Mouse (Mus musculus): ENCODE data around the gene Tlr3. TPM values are rescaled to one million over a fixed set of nuclear protein-coding genes. Genes with fewer than 3 reads are reported as not detected.

The Tlr3 gene
- polyA plus RNA-seq, 1 experiment from 2014 or later = 1.0 TPM

GRCm38 (mm10) chr8:45381963-45382347 lies 28.9 kb downstream of the Tlr3 start, which contains the start of gene Fam149a:
Gene Fam149a (minus strand): TSS chr8:45382291.
- H3K27me3 ChIP-seq = peaks cover 11% of the 10 kb centered on the region

GRCm38 (mm10) chr8:45381075-45381962 lies 29.6 kb downstream of the Tlr3 start:
- H3K4me1 ChIP-seq (replicated peaks) = peaks cover 18% of the 10 kb centered on the region
- H3K36me3 ChIP-seq = no peaks in the 10 kb centered on the region
- H3K27me3 ChIP-seq = peaks cover 11% of the 10 kb centered on the region
- peak overlapping the region; percentile 57 for H3K9ac ChIP-seq (replicated peaks)
- H3K9me3 ChIP-seq = no peaks in the 10 kb centered on the region
- peak overlapping the region; percentile 80 for H3K4me2 ChIP-seq (replicated peaks)
- H3K4me3 ChIP-seq (replicated peaks) = peak overlapping the region; percentile 42
- H3K27ac ChIP-seq = no peak overlapping the region
- peak; percentile 82 for ATAC-seq
- WGBS = 2% methylated on average over 38 of the region's 38 CpGs

More at GRCm38 (mm10) chr8:45381963-45382347, 28.9 kb downstream of the Tlr3 start, which contains the start of gene Fam149a:
- Histone ChIP-seq H3K36me3 (no peaks in the 10 kb centered on the region), H3K4me1 (replicated peaks) (peaks cover 18% of the 10 kb centered on the region), H3K9ac (replicated peaks) (peak within 1 kb of the TSS; percentile 57), H3K4me3 (replicated peaks) (peak within 1 kb of the TSS; percentile 42), H3K4me2 (replicated peaks) (peak within 1 kb of the TSS; percentile 80), H3K9me3 (no peaks in the 10 kb centered on the region), H3K27ac (no peak within 1 kb of the TSS)
- under 1% methylated on average over 6 of the region's 6 CpGs for WGBS
- ATAC-seq = peak; percentile 89

- no peak overlapping the region for H3K9ac ChIP-seq (replicated peaks)
- 18% methylated on average over 4 of the region's 4 CpGs for WGBS
- H3K4me3 ChIP-seq (replicated peaks) = no peak overlapping the region
These were observed 30.3 kb downstream of the Tlr3 start for GRCm38 (mm10) chr8:45380598-45380997.

GRCm38 (mm10) chr8:45374071-45374470 lies 36.8 kb downstream of the Tlr3 start:
- WGBS = 83% methylated on average over 3 of the region's 3 CpGs
- H3K4me3 ChIP-seq (replicated peaks) = no peak overlapping the region

More at GRCm38 (mm10) chr8:45380598-45380997, 30.3 kb downstream of the Tlr3 start:
- Histone ChIP-seq H3K4me2 (replicated peaks) (peak overlapping the region; percentile 80), H3K27me3 (peaks cover 11% of the 10 kb centered on the region), H3K36me3 (no peaks in the 10 kb centered on the region), H3K9me3 (no peaks in the 10 kb centered on the region), H3K4me1 (replicated peaks) (peaks cover 18% of the 10 kb centered on the region), H3K27ac (no peak overlapping the region)
- ATAC-seq = no peak

GRCm38 (mm10) chr8:45367154-45367553 lies 43.7 kb downstream of the Tlr3 start:
- no peak overlapping the region for H3K4me3 ChIP-seq (replicated peaks)
- ATAC-seq = no peak
- H3K9ac ChIP-seq (replicated peaks) = no peak overlapping the region
- H3K36me3 ChIP-seq = no peaks in the 10 kb centered on the region
- no peak overlapping the region for H3K27ac ChIP-seq
- no peak overlapping the region for H3K4me2 ChIP-seq (replicated peaks)
- no peaks in the 10 kb centered on the region for H3K4me1 ChIP-seq (replicated peaks)
- H3K9me3 ChIP-seq = no peaks in the 10 kb centered on the region
- WGBS = 85% methylated on average over 1 of the region's 1 CpGs
- H3K27me3 ChIP-seq = no peaks in the 10 kb centered on the region

More at GRCm38 (mm10) chr8:45374071-45374470, 36.8 kb downstream of the Tlr3 start:
- Histone ChIP-seq H3K4me1 (replicated peaks) (no peaks in the 10 kb centered on the region), H3K9me3 (no peaks in the 10 kb centered on the region), H3K36me3 (no peaks in the 10 kb centered on the region), H3K9ac (replicated peaks) (no peak overlapping the region), H3K4me2 (replicated peaks) (no peak overlapping the region), H3K27me3 (no peaks in the 10 kb centered on the region), H3K27ac (no peak overlapping the region)
- ATAC-seq = no peak

GRCm38 (mm10) chr8:45363220-45363619 lies 47.7 kb downstream of the Tlr3 start:
- no peak overlapping the region for H3K9ac ChIP-seq (replicated peaks)
- no peak overlapping the region for H3K27ac ChIP-seq
- peaks cover under 1% of the 10 kb centered on the region; the same call in 1 of the 2 replicates for H3K4me1 ChIP-seq (replicated peaks)
- no peaks in the 10 kb centered on the region for H3K9me3 ChIP-seq
- ATAC-seq = no peak
- no peaks in the 10 kb centered on the region for H3K36me3 ChIP-seq
- WGBS = 92% methylated on average over 1 of the region's 1 CpGs
- no peak overlapping the region for H3K4me3 ChIP-seq (replicated peaks)
- no peak overlapping the region for H3K4me2 ChIP-seq (replicated peaks)
- H3K27me3 ChIP-seq = no peaks in the 10 kb centered on the region

- Histone ChIP-seq H3K27ac (no peak overlapping the region), H3K9me3 (no peaks in the 10 kb centered on the region), H3K9ac (replicated peaks) (no peak overlapping the region), H3K36me3 (no peaks in the 10 kb centered on the region), H3K4me1 (replicated peaks) (peaks cover 6% of the 10 kb centered on the region), H3K27me3 (no peaks in the 10 kb centered on the region), H3K4me3 (replicated peaks) (no peak overlapping the region), H3K4me2 (replicated peaks) (no peak overlapping the region)
- no peak for ATAC-seq
- 65% methylated on average over 6 of the region's 6 CpGs for WGBS
These were observed 48.6 kb downstream of the Tlr3 start for GRCm38 (mm10) chr8:45362323-45362722.

- H3K27ac ChIP-seq = no peak overlapping the region
- peak overlapping the region; percentile 82 for H3K4me2 ChIP-seq (replicated peaks)
- no peaks in the 10 kb centered on the region for H3K9me3 ChIP-seq
- H3K27me3 ChIP-seq = 0 out of 2 replicates have a peak, but pooled peaks cover 4% of the 10 kb centered on the region
- no peak for ATAC-seq
- peak overlapping the region; percentile 58; the same call in 1 of the 2 replicates for H3K4me3 ChIP-seq (replicated peaks)
- WGBS = 87% methylated on average over 6 of the region's 6 CpGs
- H3K9ac ChIP-seq (replicated peaks) = peak overlapping the region; percentile 83
- H3K4me1 ChIP-seq (replicated peaks) = peaks cover 6% of the 10 kb centered on the region
- H3K36me3 ChIP-seq = no peaks in the 10 kb centered on the region
These were observed 51.7 kb downstream of the Tlr3 start for GRCm38 (mm10) chr8:45359091-45359605.

GRCm38 (mm10) chr8:45358132-45358918 lies 52.6 kb downstream of the Tlr3 start:
- H3K27ac ChIP-seq = no peak overlapping the region
- H3K9ac ChIP-seq (replicated peaks) = peak overlapping the region; percentile 83
- 3% methylated on average over 47 of the region's 49 CpGs for WGBS
- ATAC-seq = peak; percentile 87
- no peaks in the 10 kb centered on the region; the same call in 1 of the 2 replicates for H3K36me3 ChIP-seq
- H3K9me3 ChIP-seq = no peaks in the 10 kb centered on the region
- 0 out of 2 replicates have a peak, but pooled peaks cover 4% of the 10 kb centered on the region for H3K27me3 ChIP-seq
- H3K4me1 ChIP-seq (replicated peaks) = peaks cover 6% of the 10 kb centered on the region
- peak overlapping the region; percentile 82 for H3K4me2 ChIP-seq (replicated peaks)
- H3K4me3 ChIP-seq (replicated peaks) = peak overlapping the region; percentile 58

- 77% methylated on average over 6 of the region's 6 CpGs for WGBS
- H3K27ac ChIP-seq = no peak overlapping the region
- no peak for ATAC-seq
These were observed 55.1 kb downstream of the Tlr3 start for GRCm38 (mm10) chr8:45355809-45356208.

More at GRCm38 (mm10) chr8:45355809-45356208, 55.1 kb downstream of the Tlr3 start:
- no peak overlapping the region for H3K9ac ChIP-seq (replicated peaks)
- no peaks in the 10 kb centered on the region for H3K9me3 ChIP-seq
- H3K4me2 ChIP-seq (replicated peaks) = no peak overlapping the region
- no peak overlapping the region for H3K4me3 ChIP-seq (replicated peaks)
- H3K27me3 ChIP-seq = 0 out of 2 replicates have a peak, but pooled peaks cover 4% of the 10 kb centered on the region
- H3K4me1 ChIP-seq (replicated peaks) = peaks cover 6% of the 10 kb centered on the region
- H3K36me3 ChIP-seq = no peaks in the 10 kb centered on the region; the same call in 1 of the 2 replicates

Data from midbrain, embryonic 13.5 days (tissue).